Mouse (Mus musculus) hindbrain, embryonic 14.5 days (tissue): ENCODE measurements around the gene Ssr1. TPM values are rescaled to one million over a fixed set of nuclear protein-coding genes. Genes with fewer than 3 reads are reported as not detected.
A peak's percentile ranks its signal among the peaks of the same experiment; 100 is the strongest.

ENCODE experiments used
- ATAC-seq: fragments of 200-750 bp; cut with Nextera tagmentation; 2 replicates; pipeline ENCODE4 v1.8.0; 2017; ENCODE audit warnings: moderate number of reproducible peaks, mild to moderate bottlenecking, moderate TSS enrichment, moderate library complexity; ENCODE audit not compliant: low FRiP score
- DNase-seq: peaks from one replicate; pipeline ENCODE4 v3.0.0-alpha.2; 2015; ENCODE audit warnings: low spot score
- H3K27ac ChIP-seq: fragments of 300-500 bp; sonication (generic); 2 replicates; pipeline ENCODE4 v1.5.1; 2014; ENCODE audit warnings: mild to moderate bottlenecking, moderate library complexity
- H3K27me3 ChIP-seq: fragments of 300-500 bp; sonication (generic); 2 replicates; pipeline ENCODE4 v1.6.1; 2014; ENCODE audit warnings: mild to moderate bottlenecking, low read length, mixed read lengths; ENCODE audit not compliant: control insufficient read depth, insufficient read depth
- H3K36me3 ChIP-seq: fragments of 300-500 bp; sonication (generic); replicated peaks from 2 replicates; pipeline ENCODE4 v1.6.1; 2014; ENCODE audit not compliant: control insufficient read depth, insufficient read depth
- H3K4me1 ChIP-seq: fragments of 300-500 bp; sonication (generic); replicated peaks from 2 replicates; pipeline ENCODE4 v1.6.1; 2014; ENCODE audit warnings: antibody characterized with exemption, low read length, mixed read lengths; ENCODE audit not compliant: control insufficient read depth, insufficient read depth
- H3K4me2 ChIP-seq: fragments of 300-500 bp; sonication (generic); replicated peaks from 2 replicates; pipeline ENCODE4 v1.6.1; 2014; ENCODE audit warnings: mild to moderate bottlenecking, moderate library complexity
- H3K4me3 ChIP-seq: fragments of 300-500 bp; sonication (generic); replicated peaks from 2 replicates; pipeline ENCODE4 v1.5.1; 2014; ENCODE audit warnings: mild to moderate bottlenecking, low read length
- H3K9ac ChIP-seq: fragments of 300-500 bp; sonication (generic); 2 replicates; pipeline ENCODE4 v1.6.1; 2014
- H3K9me3 ChIP-seq: fragments of 300-500 bp; sonication (generic); 2 replicates; pipeline ENCODE4 v1.6.1; 2016; ENCODE audit warnings: low read length; ENCODE audit not compliant: control insufficient read depth
- WGBS: fragments of 180-500 bp; shearing (Covaris S2); extraction: QIAGEN DNeasy Blood & Tissue Kit; methylation state at CpG from one replicate; pipeline ENCODE4 v1.1.7; 2014; 5-methylcytosine and 5-hydroxymethylcytosine counted together
- polyA plus RNA-seq: library from polyadenylated mRNA; unstranded; fragments of >200 nt; fragmentation: Nextera tagmentation; extraction: Ambion mirVana; gene quantifications from 2 replicates; pipeline ENCODE4 v1.2.1, GENCODE M21; 2014

The Ssr1 gene
- polyA plus RNA-seq, 1 experiment from 2014 or later: 67.8 TPM

DNA sequence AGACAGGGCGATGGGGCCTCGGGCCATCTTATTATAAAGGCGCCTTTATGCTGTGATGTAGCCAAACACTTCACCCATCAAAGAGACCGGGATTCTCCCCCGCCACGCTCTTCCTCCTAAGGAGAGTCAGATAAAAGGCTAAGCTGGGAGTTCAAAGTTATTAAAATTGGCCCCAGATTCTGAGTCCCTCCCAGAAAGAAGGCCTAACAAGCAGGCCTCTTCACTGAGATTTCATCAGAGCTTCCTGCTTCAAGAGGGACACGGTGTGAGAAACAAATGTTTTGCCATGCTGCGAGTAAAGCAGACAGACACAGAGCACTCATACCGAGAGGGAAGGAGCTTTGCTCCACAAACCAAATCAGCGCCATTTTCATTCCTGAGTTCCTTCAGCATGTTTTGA, 26.5 kb downstream of the Ssr1 start:
- ATAC-seq: no peak
- H3K4me1 ChIP-seq: 0 out of 2 replicates have a peak, but pooled peaks cover 9% of the 10 kb centered on the region
- no peak for DNase-seq
- H3K9me3 ChIP-seq: no peaks in the 10 kb centered on the region
- H3K9ac ChIP-seq: peak overlapping the region; percentile 16; the same call in 1 of the 2 replicates
- no peaks in the 10 kb centered on the region for H3K27me3 ChIP-seq
- 60% methylated on average over 10 of the region's 10 CpGs for WGBS
- H3K27ac ChIP-seq: 0 out of 2 replicates have a peak overlapping the region, but pooled peaks have one; percentile 22
- H3K36me3 ChIP-seq: no peaks in the 10 kb centered on the region
- peak overlapping the region; percentile 23 for H3K4me2 ChIP-seq
- H3K4me3 ChIP-seq: no peak overlapping the region

DNA sequence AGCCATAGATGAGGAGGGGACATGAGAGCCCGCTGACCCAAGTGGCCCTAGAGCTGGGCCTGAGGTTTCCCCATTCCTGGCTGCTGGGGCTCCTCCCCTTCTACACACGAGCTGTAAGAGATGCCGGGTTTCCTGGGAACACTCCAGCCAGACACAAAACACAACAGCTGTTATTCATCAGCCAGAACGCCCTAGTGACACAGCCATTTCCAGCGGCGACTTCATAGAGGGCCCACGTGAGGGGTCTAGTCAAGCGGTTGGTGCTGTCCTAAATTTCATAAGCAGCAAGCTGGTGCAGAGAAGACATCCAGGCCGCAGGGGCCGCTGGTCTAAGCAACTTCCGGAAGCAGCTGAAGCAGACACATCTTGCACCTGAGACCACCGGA, 27.0 kb downstream of the Ssr1 start:
- Histone ChIP-seq H3K4me3 (no peak overlapping the region), H3K27me3 (no peaks in the 10 kb centered on the region), H3K9me3 (no peaks in the 10 kb centered on the region), H3K27ac (0 out of 2 replicates have a peak overlapping the region, but pooled peaks have one; percentile 22), H3K9ac (peak overlapping the region; percentile 16; the same call in 1 of the 2 replicates), H3K36me3 (no peaks in the 10 kb centered on the region), H3K4me2 (peak overlapping the region; percentile 23), H3K4me1 (0 out of 2 replicates have a peak, but pooled peaks cover 9% of the 10 kb centered on the region)
- DNase-seq (peak; percentile 36), ATAC-seq (no peak)
- WGBS: 28% methylated on average over 12 of the region's 12 CpGs

DNA sequence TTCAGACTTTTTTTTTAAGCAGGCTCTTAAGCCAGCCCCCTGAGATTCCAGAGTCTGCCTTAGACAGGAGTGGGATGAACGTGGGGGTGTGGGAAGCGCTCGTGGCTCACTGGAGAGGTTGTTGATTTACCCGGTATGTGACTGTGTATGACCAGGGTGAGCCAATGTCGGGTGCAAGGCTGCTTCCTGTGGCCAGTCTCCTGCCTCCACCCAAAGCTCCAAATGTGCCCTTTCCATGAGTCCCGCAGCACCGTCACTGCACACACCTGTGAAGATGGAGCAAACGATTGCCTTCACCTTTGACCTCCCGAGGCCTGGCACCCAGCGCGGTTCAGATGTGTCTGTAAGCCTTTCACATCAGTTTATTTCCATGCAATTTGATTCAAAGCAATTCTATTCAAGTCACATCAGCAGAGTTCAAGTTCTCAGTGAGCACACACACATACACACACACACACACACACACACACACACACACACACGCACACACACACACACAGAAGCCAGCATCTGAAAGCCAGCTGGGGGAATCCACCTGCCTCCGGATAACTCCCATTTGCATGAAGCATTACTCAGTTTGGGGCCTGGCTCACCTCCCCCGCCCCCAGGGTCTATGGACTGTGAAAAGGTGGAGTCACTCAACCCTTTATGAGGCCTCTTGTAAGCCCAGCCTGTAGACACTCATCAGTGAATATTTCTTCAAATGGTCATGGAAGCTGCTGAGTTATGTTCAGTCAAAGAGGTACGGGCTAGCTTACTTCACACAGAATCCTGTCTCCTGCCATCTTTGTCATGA, 27.6 kb downstream of the Ssr1 start:
- ATAC-seq (no peak), DNase-seq (no peak)
- Histone ChIP-seq H3K4me3 (no peak overlapping the region), H3K4me2 (no peak overlapping the region), H3K9me3 (no peaks in the 10 kb centered on the region), H3K9ac (no peak overlapping the region), H3K27me3 (no peaks in the 10 kb centered on the region), H3K4me1 (0 out of 2 replicates have a peak, but pooled peaks cover 9% of the 10 kb centered on the region), H3K27ac (no peak overlapping the region), H3K36me3 (no peaks in the 10 kb centered on the region)
- 76% methylated on average over 15 of the region's 15 CpGs for WGBS

- no peak for DNase-seq
- no peak overlapping the region for H3K9ac ChIP-seq
- no peak overlapping the region for H3K4me2 ChIP-seq
- no peak overlapping the region for H3K27ac ChIP-seq
- no peaks in the 10 kb centered on the region for H3K27me3 ChIP-seq
- no peaks in the 10 kb centered on the region for H3K36me3 ChIP-seq
- H3K9me3 ChIP-seq: no peaks in the 10 kb centered on the region
- no peak for ATAC-seq
- H3K4me3 ChIP-seq: no peak overlapping the region
- H3K4me1 ChIP-seq: 0 out of 2 replicates have a peak, but pooled peaks cover 9% of the 10 kb centered on the region
- 25% methylated on average over 17 of the region's 17 CpGs for WGBS
Observed at GRCm38 (mm10) chr13:37965126-37965914, 28.7 kb downstream of the Ssr1 start.

GRCm38 (mm10) chr13:37964128-37965087, 29.6 kb downstream of the Ssr1 start:
- DNase-seq: no peak
- Histone ChIP-seq H3K36me3 (no peaks in the 10 kb centered on the region), H3K27me3 (no peaks in the 10 kb centered on the region), H3K9me3 (no peaks in the 10 kb centered on the region), H3K4me2 (peak overlapping the region; percentile 43; the same call in 1 of the 2 replicates), H3K9ac (no peak overlapping the region), H3K4me3 (no peak overlapping the region), H3K4me1 (0 out of 2 replicates have a peak, but pooled peaks cover 9% of the 10 kb centered on the region), H3K27ac (no peak overlapping the region)
- ATAC-seq: no peak
- 35% methylated on average over 20 of the region's 20 CpGs for WGBS

DNA sequence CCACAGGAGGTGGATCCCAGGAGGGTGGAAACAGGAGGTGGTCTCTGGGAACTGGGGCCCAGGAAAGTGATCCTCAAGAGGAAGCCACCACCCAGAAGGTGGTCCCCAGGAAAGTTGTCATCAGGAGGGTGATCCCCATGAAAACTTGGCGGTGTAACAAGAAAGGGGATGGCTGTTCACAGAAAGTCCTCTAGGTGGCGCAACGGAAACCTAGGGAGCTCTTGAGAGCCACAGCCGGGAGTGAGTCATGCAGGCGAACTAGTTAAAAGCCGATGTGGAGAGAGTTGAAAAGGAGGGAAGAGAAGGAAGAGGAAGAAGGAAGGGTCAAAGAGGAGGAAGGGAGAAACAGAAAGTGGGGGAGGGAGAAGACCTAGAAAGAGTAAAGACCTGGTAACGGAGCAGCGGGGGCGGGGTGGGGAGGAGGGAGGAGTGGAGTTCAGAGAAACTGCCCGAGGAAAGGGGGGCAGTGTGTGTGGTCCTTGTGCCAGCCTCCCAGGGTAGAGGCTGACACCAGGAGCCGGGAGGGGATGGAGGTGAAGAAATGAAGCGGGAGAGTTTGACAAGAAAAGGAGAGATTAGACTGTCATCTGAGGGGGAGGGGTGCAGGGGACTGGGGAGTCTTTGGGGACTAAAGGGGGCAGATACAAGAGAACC, 30.5 kb downstream of the Ssr1 start:
- Histone ChIP-seq H3K4me3 (peak overlapping the region; percentile 18), H3K27me3 (no peaks in the 10 kb centered on the region), H3K9me3 (no peaks in the 10 kb centered on the region), H3K36me3 (no peaks in the 10 kb centered on the region), H3K27ac (no peak overlapping the region), H3K4me1 (0 out of 2 replicates have a peak, but pooled peaks cover 6% of the 10 kb centered on the region), H3K4me2 (peak overlapping the region; percentile 43), H3K9ac (no peak overlapping the region)
- DNase-seq (peak; percentile 74), ATAC-seq (no peak)
- WGBS: under 1% methylated on average over 12 of the region's 12 CpGs

GRCm38 (mm10) chr13:37962541-37962940, 31.5 kb downstream of the Ssr1 start:
- no peak for ATAC-seq
- 94% methylated on average over 9 of the region's 9 CpGs for WGBS
- H3K4me3 ChIP-seq: no peak overlapping the region

GRCm38 (mm10) chr13:37959936-37960335, 34.1 kb downstream of the Ssr1 start:
- no peak for DNase-seq
- ATAC-seq: no peak
- no peak overlapping the region for H3K27ac ChIP-seq
- H3K4me2 ChIP-seq: no peak overlapping the region
- no peaks in the 10 kb centered on the region for H3K27me3 ChIP-seq
- WGBS: 94% methylated on average over 7 of the region's 7 CpGs
- H3K36me3 ChIP-seq: no peaks in the 10 kb centered on the region
- H3K4me3 ChIP-seq: no peak overlapping the region
- H3K9me3 ChIP-seq: no peaks in the 10 kb centered on the region
- no peak overlapping the region for H3K9ac ChIP-seq
- H3K4me1 ChIP-seq: no peaks in the 10 kb centered on the region

More at GRCm38 (mm10) chr13:37962541-37962940, 31.5 kb downstream of the Ssr1 start:
- no peak overlapping the region for H3K27ac ChIP-seq
- no peak for DNase-seq
- no peaks in the 10 kb centered on the region for H3K27me3 ChIP-seq
- no peaks in the 10 kb centered on the region for H3K9me3 ChIP-seq
- H3K36me3 ChIP-seq: no peaks in the 10 kb centered on the region
- 0 out of 2 replicates have a peak, but pooled peaks cover 6% of the 10 kb centered on the region for H3K4me1 ChIP-seq
- H3K9ac ChIP-seq: no peak overlapping the region
- H3K4me2 ChIP-seq: no peak overlapping the region
